Mouse (Mus musculus): ENCODE data around the gene Lpo.

DNA sequence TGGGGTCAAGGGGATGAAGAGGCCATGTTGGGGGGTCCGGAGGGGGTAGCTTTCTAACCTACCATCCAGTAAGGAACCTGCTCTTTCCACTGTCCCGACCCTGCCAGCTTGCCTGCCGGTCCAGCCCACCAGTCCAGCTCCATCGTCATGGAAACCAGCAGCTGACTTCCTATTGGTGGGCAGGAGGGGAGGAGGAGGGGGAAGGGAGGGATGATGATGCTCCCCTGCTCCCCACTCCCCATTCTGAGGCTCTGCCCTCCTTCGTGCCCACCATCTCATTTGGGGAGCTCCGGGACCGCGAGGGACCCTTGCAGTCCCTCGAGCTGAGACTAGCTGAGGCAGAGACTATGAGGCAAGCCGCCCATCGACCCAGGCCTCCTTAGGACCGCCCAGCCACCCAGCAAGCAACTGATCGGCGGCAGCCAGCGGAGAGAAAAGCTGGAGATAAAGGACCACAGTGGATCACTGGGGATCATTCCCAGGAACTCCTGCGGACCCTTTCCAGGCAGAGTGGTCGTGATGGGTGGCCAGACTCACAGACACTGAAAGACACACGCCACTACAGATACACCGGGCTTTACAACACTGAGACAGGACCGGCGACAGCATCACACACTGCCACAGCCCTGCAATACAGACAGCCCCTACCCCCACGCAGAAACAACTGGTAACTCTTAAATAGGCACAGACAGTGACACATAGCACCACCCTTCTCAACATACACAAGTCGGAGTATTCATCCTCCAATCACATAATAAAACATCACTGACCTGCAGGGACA lies 67.6 kb downstream of the Lpo start, which contains the start of gene Tspoap1:
- TF ChIP-seq CTCF (IDR thresholded peaks at IDR 0.05; ENCODE audit: low read depth, low read length) (no peak), POLR2A (IDR thresholded peaks at IDR 0.05; ENCODE audit: insufficient read depth, low read length) (no peak)
